Mouse (Mus musculus): Measurements from ENCODE around the gene Spata31d1b. TPM values are rescaled to one million over a fixed set of nuclear protein-coding genes. Genes with fewer than 3 reads are reported as not detected.

Spata31d1b gene
- polyA plus RNA-seq (2014; fragmentation: Illumina TruSeq; extraction: RNeasy Lipid Tissue Mini Kit (QIAGEN cat#74804); ENCODE audit: low read depth, low replicate concordance), result not detected

GRCm38 (mm10) chr13:59711984-59712383, at the start of gene Spata31d1b:
Gene Spata31d1b, plus strand, starts transcription at chr13:59712284.

DNA sequence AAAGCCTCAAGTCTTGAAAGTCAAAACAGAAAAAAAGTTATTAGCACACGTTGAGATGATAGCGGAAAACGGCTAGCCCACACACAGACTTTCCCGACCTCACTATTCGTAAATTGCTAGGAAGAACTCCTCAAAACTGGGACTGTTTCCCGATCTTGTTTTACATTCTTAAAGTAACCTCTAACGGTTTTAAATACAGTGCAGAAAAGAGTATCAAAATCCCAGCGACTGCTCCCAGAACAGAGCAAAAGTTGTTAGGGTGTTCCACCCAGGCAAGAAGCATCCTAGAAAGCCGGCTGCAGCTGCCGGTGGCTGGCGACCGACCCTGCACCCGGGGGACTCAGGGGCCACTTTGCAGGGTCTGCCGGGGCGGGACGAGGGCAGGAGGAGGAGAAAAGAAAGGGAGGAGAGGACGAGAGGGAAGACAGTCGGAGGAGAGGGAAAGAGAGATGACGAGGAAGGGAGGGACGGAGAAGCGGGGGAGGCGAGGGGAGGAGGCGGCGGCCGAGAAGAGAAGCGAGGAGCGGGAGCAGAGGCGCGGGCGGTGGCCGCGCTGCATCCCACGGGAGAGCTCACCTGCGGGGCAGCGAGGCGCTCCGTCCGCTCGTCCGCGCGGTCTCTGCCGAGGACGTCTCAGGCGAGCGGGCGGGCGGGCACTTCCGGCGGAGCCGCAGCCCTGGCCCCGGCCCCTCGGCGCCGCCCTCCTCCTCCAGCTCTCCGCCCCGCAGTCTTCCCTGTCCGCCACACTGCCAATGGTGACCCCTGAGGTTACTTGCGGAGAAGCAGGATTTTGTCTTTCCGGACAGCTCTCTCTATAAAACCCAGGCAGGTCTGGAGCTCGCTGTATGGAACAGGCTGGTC, 36.7 kb upstream of the Spata31d1b start, which contains the start of gene Golm1:
Golm1 (minus strand) TSS at position 661 of the 861 bp plus-strand sequence.

DNA sequence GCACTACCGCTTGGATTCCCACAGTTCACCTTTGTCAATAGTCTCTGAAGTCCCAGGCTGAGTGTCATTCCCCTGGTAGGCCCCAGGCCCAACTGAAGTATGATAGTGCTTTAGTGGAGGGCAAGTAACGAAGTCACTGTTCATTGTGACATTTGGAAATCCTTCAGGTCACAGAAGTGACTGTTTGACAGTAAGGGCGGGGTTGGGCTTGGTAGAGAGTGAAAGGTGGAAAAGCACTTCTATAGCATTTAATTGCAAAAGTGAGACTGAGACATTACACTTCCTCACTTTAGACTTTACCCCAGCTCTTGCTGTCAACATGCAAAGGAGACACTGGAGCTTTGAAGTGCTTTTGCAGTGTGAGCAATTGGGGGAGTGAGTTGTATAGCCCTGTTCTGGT, 18.1 kb upstream of the Spata31d1b start, which contains the start of gene 4921517D22Rik:
4921517D22Rik (minus strand) TSS at position 101 of the 400 bp plus-strand sequence.

DNA sequence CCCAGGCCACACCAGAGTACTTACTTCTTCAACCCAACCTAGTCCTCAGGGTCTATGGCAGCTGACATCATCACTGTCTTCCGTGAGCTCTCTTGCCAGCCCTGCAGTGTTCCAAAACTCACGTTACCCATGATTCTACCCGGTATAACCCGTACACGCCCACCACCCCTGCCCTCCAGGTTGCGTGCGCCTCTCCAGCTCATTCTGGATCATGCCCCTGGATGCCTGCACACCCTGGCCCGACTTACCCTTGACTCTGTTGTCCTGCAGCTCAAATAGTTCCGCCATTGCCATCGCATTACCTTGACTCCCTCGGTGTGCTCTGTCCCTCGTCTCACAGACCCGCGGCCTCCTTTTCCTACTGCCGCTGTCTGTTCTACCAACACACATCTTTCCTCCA, 1.9 kb upstream of the Spata31d1b start, which contains the start of gene Spata31d1a:
Spata31d1a (minus strand) TSS at position 101 of the 400 bp plus-strand sequence.

GRCm38 (mm10) chr13:59731652-59732051, 19.6 kb downstream of the Spata31d1b start, which contains the start of gene Spata31d1d:
Gene Spata31d1d, minus strand, starts transcription at chr13:59731752.

DNA sequence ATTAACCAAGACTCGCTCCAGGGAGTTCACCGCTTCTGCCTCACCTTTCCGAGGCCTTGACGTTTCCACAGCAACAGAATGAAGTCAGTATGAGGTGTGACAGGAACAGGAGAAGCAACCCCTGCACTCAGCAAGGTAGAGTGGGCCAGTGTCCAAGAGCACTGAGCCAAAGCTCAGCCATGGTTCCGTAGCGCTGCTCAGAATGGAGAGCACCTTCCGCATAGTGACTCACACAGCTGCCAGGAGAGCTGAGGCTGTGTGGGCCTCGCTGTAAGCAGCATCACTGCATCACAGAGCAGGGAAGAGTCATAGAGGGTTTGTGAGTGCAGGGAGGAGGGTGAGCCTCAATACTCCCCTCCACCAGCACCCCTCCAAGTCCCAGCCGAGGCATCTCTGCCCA, 34.6 kb downstream of the Spata31d1b start, which contains the start of gene 1700014D04Rik:
1700014D04Rik (minus strand) TSS at position 42 of the 400 bp plus-strand sequence.

Other genes with a start within 250 kb of the Spata31d1b start
- 20.2 TPM for gene Agtpbp1, start 127.1 kb upstream of the Spata31d1b start, polyA plus RNA-seq (2014; fragmentation: Illumina TruSeq; extraction: RNeasy Lipid Tissue Mini Kit (QIAGEN cat#74804); ENCODE audit: low read depth, low replicate concordance)
- 252 TPM for gene Naa35, start 127.0 kb upstream of the Spata31d1b start, polyA plus RNA-seq (2014; fragmentation: Illumina TruSeq; extraction: RNeasy Lipid Tissue Mini Kit (QIAGEN cat#74804); ENCODE audit: low read depth, low replicate concordance)
- 555 TPM for gene Golm1, start 36.5 kb upstream of the Spata31d1b start, polyA plus RNA-seq (2014; fragmentation: Illumina TruSeq; extraction: RNeasy Lipid Tissue Mini Kit (QIAGEN cat#74804); ENCODE audit: low read depth, low replicate concordance)
- not detected for gene 4921517D22Rik, start 18.2 kb upstream of the Spata31d1b start, polyA plus RNA-seq (2014; fragmentation: Illumina TruSeq; extraction: RNeasy Lipid Tissue Mini Kit (QIAGEN cat#74804); ENCODE audit: low read depth, low replicate concordance)
- not detected for gene Spata31d1a, start 2.0 kb upstream of the Spata31d1b start, polyA plus RNA-seq (2014; fragmentation: Illumina TruSeq; extraction: RNeasy Lipid Tissue Mini Kit (QIAGEN cat#74804); ENCODE audit: low read depth, low replicate concordance)
- gene Spata31d1d, start 19.5 kb downstream of the Spata31d1b start, polyA plus RNA-seq (2014; fragmentation: Illumina TruSeq; extraction: RNeasy Lipid Tissue Mini Kit (QIAGEN cat#74804); ENCODE audit: low read depth, low replicate concordance), result not detected
- not detected for gene 1700014D04Rik, start 34.5 kb downstream of the Spata31d1b start, polyA plus RNA-seq (2014; fragmentation: Illumina TruSeq; extraction: RNeasy Lipid Tissue Mini Kit (QIAGEN cat#74804); ENCODE audit: low read depth, low replicate concordance)
- 101 TPM for gene Isca1, start 57.5 kb downstream of the Spata31d1b start, polyA plus RNA-seq (2014; fragmentation: Illumina TruSeq; extraction: RNeasy Lipid Tissue Mini Kit (QIAGEN cat#74804); ENCODE audit: low read depth, low replicate concordance)
- gene Gm49354, start 70.0 kb downstream of the Spata31d1b start, polyA plus RNA-seq (2014; fragmentation: Illumina TruSeq; extraction: RNeasy Lipid Tissue Mini Kit (QIAGEN cat#74804); ENCODE audit: low read depth, low replicate concordance), result not detected
- 295 TPM for gene Tut7, start 110.9 kb downstream of the Spata31d1b start, polyA plus RNA-seq (2014; fragmentation: Illumina TruSeq; extraction: RNeasy Lipid Tissue Mini Kit (QIAGEN cat#74804); ENCODE audit: low read depth, low replicate concordance)